ENCODE assay signal across 11 mouse cellular contexts in the genomic region with DNA sequence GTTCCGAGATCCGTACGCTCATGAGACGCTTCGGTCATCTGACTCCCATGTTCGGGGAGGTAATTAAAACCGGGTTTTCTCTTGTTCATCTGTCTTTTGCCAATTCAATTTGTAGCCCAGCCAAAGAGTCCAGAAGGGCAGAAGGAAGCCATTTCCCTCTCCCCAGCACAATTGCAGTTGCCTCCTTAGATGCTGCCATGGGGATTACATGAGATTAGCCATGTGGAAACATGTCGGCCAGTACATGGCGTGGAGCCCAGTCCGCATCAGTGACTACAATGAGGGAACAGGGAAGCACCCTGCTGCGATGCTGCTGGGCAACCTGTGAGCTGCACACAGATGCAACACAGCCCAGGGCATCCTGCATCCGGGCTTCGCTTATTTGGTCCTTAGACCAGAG. TPM values are rescaled to one million over a fixed set of nuclear protein-coding genes. Genes with fewer than 3 reads are reported as not detected.
DNase-seq lines count a peak whose midpoint lies in the region; ATAC-seq and TF ChIP-seq lines count a peak whose summit lies in the region.
"Had no signal": no experiment of that assay in that cellular context is flagged by ENCODE, and none has a peak within 500 bp of the region (broad histone marks: within the 10 kb centered on the region; RNA-seq: fewer than 3 reads in every experiment).

No protein-coding gene starts in this region.

- no peak for TF ChIP-seq POLR2A in cerebellum, adult 2 months (IDR thresholded peaks at IDR 0.05; ENCODE audit: borderline replicate concordance, insufficient read depth, low read length)

- H3K4me2 ChIP-seq in hindbrain, embryonic 15.5 days = no peak overlapping the region
- no peak overlapping the region for H3K4me2 ChIP-seq in hindbrain, embryonic 13.5 days
- H3K4me2 ChIP-seq: limb, embryonic 13.5 days; neural tube, embryonic 13.5 days had no signal

- H3K4me1 ChIP-seq in hindbrain, embryonic 15.5 days (replicated peaks) = peaks cover 13% of the 10 kb centered on the region
- H3K4me1 ChIP-seq in hindbrain, embryonic 13.5 days (replicated peaks) = peaks cover 11% of the 10 kb centered on the region
- peaks cover 9% of the 10 kb centered on the region for H3K4me1 ChIP-seq in cerebellum, adult 2 months (ENCODE audit: control insufficient read depth, insufficient read depth, low read length)

- 63% methylated on average over 13 of the region's 13 CpGs for WGBS in hindbrain, embryonic 15.5 days
- 73% methylated on average over 13 of the region's 13 CpGs for WGBS in hindbrain, embryonic 13.5 days
- 10% methylated on average over 13 of the region's 13 CpGs for WGBS in cerebellum, adult 2 months

- no peak for TF ChIP-seq CTCF in cerebellum, adult 2 months (IDR thresholded peaks at IDR 0.05; ENCODE audit: borderline replicate concordance, insufficient read depth, low read depth, low read length)

- no peaks in the 10 kb centered on the region for H3K36me3 ChIP-seq in hindbrain, embryonic 15.5 days
- H3K36me3 ChIP-seq in hindbrain, embryonic 13.5 days = no peaks in the 10 kb centered on the region
- H3K36me3 ChIP-seq: limb, embryonic 13.5 days; neural tube, embryonic 13.5 days had no signal

- no peak overlapping the region for H3K9ac ChIP-seq in hindbrain, embryonic 15.5 days
- H3K9ac ChIP-seq in hindbrain, embryonic 13.5 days = no peak overlapping the region
- H3K9ac ChIP-seq: limb, embryonic 13.5 days; neural tube, embryonic 13.5 days had no signal

- peak; percentile 7 for DNase-seq in NIH3T3 (ENCODE audit: low read depth)
- peak; percentile 70 to 82 for DNase-seq in cerebellum, adult 2 months
- DNase-seq in kidney, postnatal 10 days = peak; percentile 30
- no peak for DNase-seq in thymus, postnatal 4 days
- no peak for DNase-seq in spleen, adult 18-20 months

- H3K9me3 ChIP-seq in hindbrain, embryonic 15.5 days = no peaks in the 10 kb centered on the region
- no peaks in the 10 kb centered on the region for H3K9me3 ChIP-seq in hindbrain, embryonic 13.5 days
- H3K9me3 ChIP-seq: neural tube, embryonic 13.5 days had no signal

- H3K4me3 ChIP-seq in hindbrain, embryonic 15.5 days = no peak overlapping the region
- no peak overlapping the region for H3K4me3 ChIP-seq in hindbrain, embryonic 13.5 days
- H3K4me3 ChIP-seq in cerebellum, adult 2 months (replicated peaks; ENCODE audit: insufficient read depth, low read depth, low read length) = peak overlapping the region; percentile 10
- H3K4me3 ChIP-seq: limb, embryonic 13.5 days; neural tube, embryonic 13.5 days had no signal

- H3K27me3 ChIP-seq in hindbrain, embryonic 15.5 days = no peaks in the 10 kb centered on the region
- H3K27me3 ChIP-seq in hindbrain, embryonic 13.5 days = no peaks in the 10 kb centered on the region
- H3K27me3 ChIP-seq in cerebellum, adult 2 months (ENCODE audit: control insufficient read depth, insufficient read depth, low read length) = no peaks in the 10 kb centered on the region; the same call in 1 of the 2 replicates
- H3K27me3 ChIP-seq: neural tube, embryonic 13.5 days had no signal

- H3K27ac ChIP-seq in hindbrain, embryonic 15.5 days (replicated peaks) = no peak overlapping the region
- no peak overlapping the region for H3K27ac ChIP-seq in hindbrain, embryonic 13.5 days
- H3K27ac ChIP-seq in cerebellum, adult 2 months (ENCODE audit: insufficient read depth, low read length) = no peak overlapping the region
- H3K27ac ChIP-seq: limb, embryonic 13.5 days; macrophage; neural tube, embryonic 13.5 days had no signal

- ATAC-seq in hindbrain, embryonic 15.5 days (ENCODE audit: low FRiP score, low read depth) = peak; percentile 72; the same call in 1 of the 2 replicates
- ATAC-seq in hindbrain, embryonic 13.5 days (ENCODE audit: low FRiP score) = no peak
- ATAC-seq: intestine, postnatal 0 days had no signal

RNA-seq across cellular contexts. Expression of gene D7Ertd443e, which starts 23.2 kb away (rescaled TPM):
- 0.16 and 0.35 TPM in 2 replicates for polyA plus RNA-seq in hindbrain, embryonic 15.5 days (2015; fragmentation: Nextera tagmentation; extraction: Ambion mirVana)
- 0.17 and 0.27 TPM in 2 replicates for polyA plus RNA-seq in hindbrain, embryonic 13.5 days (2015; fragmentation: Nextera tagmentation; extraction: Ambion mirVana)
- polyA plus RNA-seq in cerebellum, adult 2 months (2012; rRNA removed) = 5.2 and 7.4 TPM in 2 replicates
- polyA plus RNA-seq: intestine, postnatal 0 days; macrophage had no signal

Comparison
In these comparisons a context has a peak if more than half of its experiments do, and no peak if none do; other contexts are left out.
1. DNase-seq: peak in NIH3T3 (single experiment), cerebellum, adult 2 months (2 of 2) and kidney, postnatal 10 days (single experiment); none in thymus, postnatal 4 days (single experiment) and spleen, adult 18-20 months (0 of 2).